Mouse (Mus musculus) neural tube, embryonic 14.5 days (tissue): Measurements from ENCODE around the gene Stac2. TPM values are rescaled to one million over a fixed set of nuclear protein-coding genes. Genes with fewer than 3 reads are reported as not detected.

Experiments used
- ATAC-seq: fragments of 200-750 bp; cut with Nextera tagmentation; 2 replicates; pipeline ENCODE4 v1.8.0; 2017; ENCODE audit warnings: low read depth, mild to moderate bottlenecking, moderate TSS enrichment, moderate library complexity
- H3K27ac ChIP-seq: fragments of 300-500 bp; sonication (generic); 2 replicates; pipeline ENCODE4 v1.5.1; 2014; ENCODE audit warnings: low read depth, mild to moderate bottlenecking, control low read depth, low read length, moderate library complexity, mixed read lengths
- H3K27me3 ChIP-seq: fragments of 300-500 bp; sonication (generic); 2 replicates; pipeline ENCODE4 v1.6.1; 2014; ENCODE audit warnings: low read length; ENCODE audit not compliant: control insufficient read depth, insufficient read depth
- H3K36me3 ChIP-seq: fragments of 300-500 bp; sonication (generic); 2 replicates; pipeline ENCODE4 v1.6.1; 2014; ENCODE audit warnings: low read length, mixed read lengths; ENCODE audit not compliant: control insufficient read depth, insufficient read depth
- H3K4me1 ChIP-seq: fragments of 300-500 bp; sonication (generic); 2 replicates; pipeline ENCODE4 v1.6.1; 2014; ENCODE audit warnings: low read length; ENCODE audit not compliant: control insufficient read depth, insufficient read depth
- H3K4me2 ChIP-seq: fragments of 300-500 bp; sonication (generic); 2 replicates; pipeline ENCODE4 v1.6.1; 2014; ENCODE audit warnings: mild to moderate bottlenecking, low read depth, low read length, control low read depth
- H3K4me3 ChIP-seq: fragments of 300-500 bp; sonication (generic); 2 replicates; pipeline ENCODE4 v1.5.1; 2014; ENCODE audit warnings: low read depth, low read length, control low read depth, mixed read lengths
- H3K9ac ChIP-seq: fragments of 300-500 bp; sonication (generic); replicated peaks from 2 replicates; pipeline ENCODE4 v1.6.1; 2014; ENCODE audit warnings: low read depth, mild to moderate bottlenecking, control low read depth, low read length, mixed read lengths
- H3K9me3 ChIP-seq: fragments of 300-500 bp; sonication (generic); 2 replicates; pipeline ENCODE4 v1.6.1; 2016; ENCODE audit warnings: low read length; ENCODE audit not compliant: control insufficient read depth
- WGBS: fragments of 180-500 bp; shearing (Covaris S2); extraction: QIAGEN DNeasy Blood & Tissue Kit; methylation state at CpG from one replicate; pipeline ENCODE4 v1.1.7; 2014; 5-methylcytosine and 5-hydroxymethylcytosine counted together
- polyA plus RNA-seq: library from polyadenylated mRNA; unstranded; fragments of >200 nt; fragmentation: Nextera tagmentation; extraction: Ambion mirVana; gene quantifications from 2 replicates; pipeline ENCODE4 v1.2.1, GENCODE M21; 2014

The Stac2 gene
- polyA plus RNA-seq, 1 experiment from 2014 or later: 18.1 TPM

DNA sequence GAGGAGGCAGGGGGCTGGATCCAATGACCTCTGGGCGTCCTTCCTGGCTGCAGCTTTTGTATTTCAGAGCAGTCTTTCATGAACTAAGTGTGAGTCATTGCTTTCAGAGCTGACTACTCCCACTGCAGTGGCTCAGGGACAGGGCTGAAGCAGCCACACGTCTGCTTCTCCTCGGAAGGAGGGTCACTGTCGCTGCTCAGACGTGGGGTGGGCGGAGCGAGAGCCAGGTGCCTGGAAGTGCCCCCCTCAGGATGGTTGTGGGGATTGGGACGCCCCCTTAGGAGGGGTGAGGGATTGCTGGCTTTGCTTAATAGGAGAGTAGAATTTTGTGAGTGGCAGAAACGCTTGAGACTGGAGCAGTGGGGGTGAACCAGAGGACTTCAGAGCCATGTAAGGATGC lies 4.2 kb upstream of the Stac2 start:
- peaks cover 9% of the 10 kb centered on the region for H3K4me1 ChIP-seq
- no peak overlapping the region for H3K4me3 ChIP-seq
- no peaks in the 10 kb centered on the region for H3K27me3 ChIP-seq
- H3K9me3 ChIP-seq: no peaks in the 10 kb centered on the region
- ATAC-seq: no peak
- no peak overlapping the region for H3K4me2 ChIP-seq
- no peak overlapping the region for H3K27ac ChIP-seq
- 24% methylated on average over 9 of the region's 9 CpGs for WGBS
- no peaks in the 10 kb centered on the region for H3K36me3 ChIP-seq
- no peak overlapping the region for H3K9ac ChIP-seq

DNA sequence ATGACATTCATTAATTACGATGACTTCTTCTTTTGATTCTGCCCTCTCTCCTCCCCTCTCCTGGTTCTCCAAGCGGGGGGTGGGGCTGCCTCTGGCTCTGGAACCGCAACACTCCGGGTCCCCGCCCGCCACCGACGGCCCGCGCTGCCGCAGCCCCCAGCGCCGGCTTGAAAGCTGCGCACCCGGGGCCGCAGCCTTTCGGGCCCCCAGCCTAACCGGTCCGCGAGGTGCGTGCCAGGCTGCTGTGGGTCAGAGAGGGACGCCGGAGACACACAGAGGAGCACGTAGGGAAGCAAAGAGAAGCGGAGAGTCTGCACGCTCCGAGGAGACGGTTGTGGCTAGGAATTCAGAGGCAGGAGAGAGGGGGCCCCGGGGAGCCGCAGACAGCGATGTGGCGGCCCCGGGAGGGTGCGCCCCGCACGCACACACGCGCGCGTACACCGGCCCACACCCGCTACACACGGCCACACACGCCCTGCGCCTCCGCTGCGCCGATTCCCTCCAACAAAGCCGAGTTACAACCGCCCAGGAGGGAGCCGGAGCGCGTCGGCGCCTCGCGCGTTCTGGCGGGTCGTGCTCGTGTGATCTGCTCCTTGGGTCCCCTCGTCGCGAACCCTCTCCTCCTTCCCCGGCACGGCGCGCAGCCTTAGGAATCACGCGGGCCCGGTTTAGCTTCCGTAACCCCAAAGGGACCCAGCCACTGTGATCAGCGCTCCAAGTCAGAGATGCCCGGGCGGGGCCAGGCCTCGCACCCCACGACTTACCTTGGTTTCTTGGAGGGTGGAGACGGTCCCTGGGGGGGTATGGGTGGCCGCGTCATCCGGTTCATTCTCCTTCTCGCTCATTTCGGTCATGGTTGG lies 903 bp downstream of the Stac2 start:
- Histone ChIP-seq H3K9ac (peak overlapping the region; percentile 64), H3K4me1 (peaks cover 2% of the 10 kb centered on the region; the same call in 1 of the 2 replicates), H3K27ac (peak overlapping the region; percentile 69), H3K9me3 (no peaks in the 10 kb centered on the region), H3K4me3 (peak overlapping the region; percentile 44), H3K27me3 (0 out of 2 replicates have a peak, but pooled peaks cover 7% of the 10 kb centered on the region), H3K4me2 (peak overlapping the region; percentile 66), H3K36me3 (no peaks in the 10 kb centered on the region)
- WGBS: under 1% methylated on average over 66 of the region's 83 CpGs
- ATAC-seq: peak; percentile 54

DNA sequence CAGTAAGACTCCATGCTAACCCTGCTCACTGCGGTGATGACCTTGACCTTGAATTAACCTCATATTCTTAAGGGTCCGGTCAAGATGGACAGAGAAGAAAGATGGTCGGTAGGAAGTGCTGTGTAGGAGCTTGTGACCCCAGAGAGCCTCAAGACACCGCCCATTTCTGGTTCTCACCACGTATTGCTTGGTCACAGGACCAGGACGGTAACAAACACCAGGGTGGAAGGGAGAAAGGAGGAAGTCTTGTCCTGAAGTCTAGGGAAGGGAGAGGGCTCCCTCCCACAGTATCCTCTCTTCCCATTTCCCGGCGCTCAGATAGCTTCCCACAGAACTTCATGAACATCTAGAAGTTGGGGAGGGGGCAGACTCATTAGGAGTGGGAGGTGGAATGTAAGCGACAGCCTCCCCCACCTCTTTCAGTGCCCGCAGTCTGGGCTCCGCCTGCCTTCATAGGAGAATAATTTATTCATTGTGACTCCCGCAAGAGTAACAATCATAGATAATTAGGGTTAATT lies 1.6 kb downstream of the Stac2 start:
- Histone ChIP-seq H3K36me3 (no peaks in the 10 kb centered on the region), H3K4me1 (peaks cover 2% of the 10 kb centered on the region; the same call in 1 of the 2 replicates), H3K27ac (peak overlapping the region; percentile 69; the same call in 1 of the 2 replicates), H3K4me3 (peak overlapping the region; percentile 44), H3K27me3 (0 out of 2 replicates have a peak, but pooled peaks cover 7% of the 10 kb centered on the region), H3K9ac (peak overlapping the region; percentile 64; the same call in 1 of the 2 replicates), H3K4me2 (peak overlapping the region; percentile 66), H3K9me3 (no peaks in the 10 kb centered on the region)
- WGBS: 6% methylated on average over 12 of the region's 12 CpGs
- ATAC-seq: no peak

DNA sequence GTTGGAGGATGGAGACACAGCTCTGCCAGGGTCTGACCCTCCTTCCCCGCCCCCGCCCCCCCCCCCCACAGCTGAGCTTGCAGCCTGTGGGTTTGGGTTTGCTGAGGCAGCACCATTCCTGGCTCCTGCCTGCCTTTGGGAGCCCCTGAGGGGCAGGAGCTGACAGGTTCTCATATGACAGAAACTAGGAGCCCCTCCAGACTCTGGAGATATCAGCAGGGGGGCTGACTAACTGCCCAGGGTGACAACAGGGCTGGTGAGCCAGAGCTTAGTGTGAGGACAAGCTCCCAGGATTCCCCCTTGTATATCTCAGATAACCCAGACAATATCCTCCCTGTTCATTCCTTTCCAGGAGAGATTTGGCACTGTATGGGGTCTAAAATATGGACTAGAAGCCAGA lies 2.3 kb downstream of the Stac2 start:
- H3K36me3 ChIP-seq: no peaks in the 10 kb centered on the region
- H3K27me3 ChIP-seq: 0 out of 2 replicates have a peak, but pooled peaks cover 7% of the 10 kb centered on the region
- H3K9ac ChIP-seq: no peak overlapping the region
- H3K4me3 ChIP-seq: no peak overlapping the region
- ATAC-seq: no peak
- H3K4me2 ChIP-seq: peak overlapping the region; percentile 66; the same call in 1 of the 2 replicates
- H3K27ac ChIP-seq: no peak overlapping the region
- 17% methylated on average over 2 of the region's 2 CpGs for WGBS
- H3K4me1 ChIP-seq: peaks cover 2% of the 10 kb centered on the region; the same call in 1 of the 2 replicates
- no peaks in the 10 kb centered on the region for H3K9me3 ChIP-seq

DNA sequence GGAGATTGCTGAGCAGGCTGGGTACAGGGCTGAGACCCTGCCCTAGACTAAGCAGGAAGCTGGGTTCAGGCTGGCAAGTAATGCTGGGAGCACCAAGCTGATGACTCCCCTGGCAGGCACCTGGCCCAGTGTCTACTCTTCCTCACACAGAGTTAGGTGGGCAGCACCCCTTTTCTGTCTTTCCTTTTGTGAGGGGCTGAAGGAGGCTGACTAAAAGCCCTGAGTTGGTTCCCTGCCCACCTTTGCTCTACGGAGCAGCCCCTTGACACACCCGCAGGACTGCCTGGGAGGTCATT lies 2.8 kb downstream of the Stac2 start:
- H3K4me2 ChIP-seq: no peak overlapping the region
- no peak overlapping the region for H3K27ac ChIP-seq
- H3K4me3 ChIP-seq: no peak overlapping the region
- H3K9ac ChIP-seq: no peak overlapping the region
- H3K36me3 ChIP-seq: no peaks in the 10 kb centered on the region
- no peaks in the 10 kb centered on the region for H3K9me3 ChIP-seq
- 32% methylated on average over 2 of the region's 2 CpGs for WGBS
- 0 out of 2 replicates have a peak, but pooled peaks cover 7% of the 10 kb centered on the region for H3K27me3 ChIP-seq
- ATAC-seq: no peak
- peaks cover 2% of the 10 kb centered on the region; the same call in 1 of the 2 replicates for H3K4me1 ChIP-seq

DNA sequence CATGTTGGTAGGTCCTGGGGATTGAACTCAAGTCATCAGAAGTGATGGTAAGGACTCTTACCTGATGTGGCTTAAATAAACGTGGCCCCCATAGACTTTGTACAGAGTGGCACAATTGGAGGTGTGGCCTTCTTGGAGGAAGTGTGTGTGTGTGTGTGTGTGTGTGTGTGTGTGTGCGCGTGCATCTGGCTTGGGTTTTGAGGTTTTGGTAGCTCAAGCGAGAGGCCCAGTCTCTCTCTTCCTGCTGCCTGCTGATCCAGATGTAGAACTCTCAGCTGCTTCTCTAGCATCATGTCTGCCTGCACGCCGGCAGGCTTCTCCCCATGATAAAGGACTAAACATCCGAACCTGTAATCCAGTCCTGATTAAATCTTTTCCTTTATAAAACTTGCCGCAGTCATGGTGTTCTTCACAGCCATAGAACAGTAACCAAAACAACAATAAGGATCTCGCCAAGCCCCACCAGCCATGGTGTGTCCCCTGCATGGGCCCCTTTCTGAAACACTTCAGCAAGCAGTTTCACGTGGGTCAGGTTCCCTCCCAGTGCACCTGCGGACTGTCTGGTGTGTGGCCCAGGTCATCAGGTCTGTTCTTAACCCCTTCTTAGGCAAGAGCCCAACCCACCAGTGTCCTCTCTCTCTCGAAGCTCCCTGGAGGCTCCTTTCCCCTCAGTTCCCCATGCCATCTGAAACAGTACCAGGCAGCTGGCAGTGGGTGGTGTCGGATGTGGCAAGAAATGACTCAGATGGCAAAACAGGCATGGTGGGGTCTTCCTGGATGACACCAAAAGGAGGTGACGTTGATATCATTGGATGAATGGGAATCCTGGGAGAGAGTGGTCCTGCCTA lies 3.4 kb downstream of the Stac2 start:
- Histone ChIP-seq H3K4me2 (no peak overlapping the region), H3K36me3 (no peaks in the 10 kb centered on the region), H3K27ac (no peak overlapping the region), H3K4me1 (peaks cover 2% of the 10 kb centered on the region; the same call in 1 of the 2 replicates), H3K9ac (no peak overlapping the region), H3K27me3 (0 out of 2 replicates have a peak, but pooled peaks cover 7% of the 10 kb centered on the region), H3K4me3 (no peak overlapping the region), H3K9me3 (no peaks in the 10 kb centered on the region)
- no peak for ATAC-seq
- 72% methylated on average over 14 of the region's 14 CpGs for WGBS

DNA sequence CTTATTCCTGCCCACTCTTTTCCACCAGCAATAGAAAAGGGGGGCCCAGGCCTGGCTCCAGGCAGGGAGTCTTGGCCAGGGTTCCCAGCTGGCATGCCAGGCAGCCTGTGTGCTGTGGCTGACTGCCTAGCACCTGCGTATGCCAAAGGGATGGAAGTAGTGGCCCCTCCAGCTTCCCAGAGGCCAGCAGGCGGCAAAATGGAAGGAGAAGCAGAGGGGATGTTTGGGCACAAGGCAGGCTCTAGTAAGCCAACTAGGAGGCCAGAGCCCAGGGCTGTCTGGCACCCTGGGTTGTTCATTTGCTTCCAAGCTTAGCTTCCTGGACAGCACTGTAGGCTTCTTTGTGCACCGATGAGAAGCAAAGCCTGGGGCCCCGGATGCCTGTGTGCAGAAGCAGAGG lies 5.5 kb downstream of the Stac2 start:
- Histone ChIP-seq H3K9ac (no peak overlapping the region), H3K36me3 (no peaks in the 10 kb centered on the region), H3K4me2 (no peak overlapping the region), H3K4me1 (peaks cover 2% of the 10 kb centered on the region; the same call in 1 of the 2 replicates), H3K9me3 (no peaks in the 10 kb centered on the region), H3K27me3 (0 out of 2 replicates have a peak, but pooled peaks cover 7% of the 10 kb centered on the region), H3K27ac (no peak overlapping the region), H3K4me3 (no peak overlapping the region)
- WGBS: 78% methylated on average over 4 of the region's 4 CpGs
- no peak for ATAC-seq

DNA sequence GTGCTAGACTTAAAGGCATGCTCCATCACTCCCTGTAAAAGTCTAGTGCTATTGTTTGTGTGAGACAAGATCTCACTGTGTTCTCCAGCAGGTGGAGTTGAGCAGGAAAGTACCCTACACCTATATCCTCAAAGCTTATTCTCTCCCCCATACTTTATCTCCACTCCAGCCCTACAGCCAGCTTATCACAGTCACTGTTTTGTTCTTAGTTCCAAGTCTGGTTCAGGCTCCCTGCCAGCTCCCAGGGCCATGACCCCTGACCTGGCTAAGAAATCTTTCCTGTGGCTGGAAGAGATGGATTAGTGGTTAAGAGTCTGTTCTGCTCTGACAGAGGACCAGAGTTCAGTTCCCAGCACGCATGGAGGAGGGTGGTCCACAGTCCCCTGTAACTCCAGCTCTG lies 6.8 kb downstream of the Stac2 start:
- H3K9ac ChIP-seq: no peak overlapping the region
- WGBS: 92% methylated on average over 1 of the region's 1 CpGs
- no peak overlapping the region for H3K27ac ChIP-seq
- no peak overlapping the region for H3K4me2 ChIP-seq
- no peaks in the 10 kb centered on the region for H3K36me3 ChIP-seq
- H3K4me1 ChIP-seq: no peaks in the 10 kb centered on the region
- ATAC-seq: no peak
- H3K27me3 ChIP-seq: 0 out of 2 replicates have a peak, but pooled peaks cover 4% of the 10 kb centered on the region
- no peak overlapping the region for H3K4me3 ChIP-seq
- H3K9me3 ChIP-seq: no peaks in the 10 kb centered on the region
